12 mouse cellular contexts compared by ENCODE assay signal in the genomic region with DNA sequence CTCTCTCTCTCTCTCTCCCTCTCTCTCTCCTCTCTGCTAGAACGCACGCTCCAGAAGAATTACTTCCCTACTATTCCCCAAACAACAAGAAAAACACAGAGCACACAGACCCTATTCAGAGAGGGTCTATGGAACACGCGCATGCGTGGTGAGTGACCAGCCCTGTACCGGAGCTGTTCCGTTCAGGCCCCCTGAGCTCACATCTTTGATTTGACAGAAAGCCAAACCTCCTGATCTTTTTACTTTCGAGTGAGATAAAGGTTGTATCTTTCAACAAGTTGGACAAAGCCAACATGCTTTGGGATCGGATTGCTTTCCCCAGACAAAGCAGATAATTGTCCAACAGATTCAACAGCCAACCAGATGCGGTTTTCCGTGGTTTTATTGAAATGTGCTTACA.
"Had no signal": no experiment of that assay in that cellular context is flagged by ENCODE, and none has a peak within 500 bp of the region (broad histone marks: within the 10 kb centered on the region; RNA-seq: fewer than 3 reads in every experiment).

No protein-coding gene starts in this region.

- H3K4me3 ChIP-seq: limb, embryonic 13.5 days; liver, embryonic 13.5 days had no signal

- H3K9me3 ChIP-seq: limb, embryonic 13.5 days; liver, embryonic 13.5 days had no signal

- H3K9ac ChIP-seq: limb, embryonic 13.5 days; liver, embryonic 13.5 days had no signal

- H3K27me3 ChIP-seq: limb, embryonic 13.5 days; liver, embryonic 13.5 days had no signal

- H3K27ac ChIP-seq: limb, embryonic 13.5 days; liver, embryonic 13.5 days had no signal

- H3K36me3 ChIP-seq: limb, embryonic 13.5 days; liver, embryonic 13.5 days had no signal

- DNase-seq: kidney, postnatal 14 days; kidney, postnatal 4 days; left cerebral cortex, postnatal 4 days; liver, embryonic 13.5 days; lung, adult 2 months; lung, postnatal 14 days; lung, postnatal 4 days; midbrain, embryonic 14.5 days; thymus, adult 18-20 months; thymus, postnatal 36 days had no signal

- H3K4me2 ChIP-seq: limb, embryonic 13.5 days; liver, embryonic 13.5 days; midbrain, embryonic 11.5 days had no signal

- H3K4me1 ChIP-seq: liver, embryonic 13.5 days had no signal
